Mouse (Mus musculus) forebrain, embryonic 12.5 days (tissue): ENCODE results near the gene Vcl. TPM values are rescaled to one million over a fixed set of nuclear protein-coding genes. Genes with fewer than 3 reads are reported as not detected.

Experiments
- ATAC-seq: fragments of 200-750 bp; cut with Nextera tagmentation; 2 replicates; pipeline ENCODE4 v1.8.0; 2017; ENCODE audit warnings: moderate TSS enrichment; ENCODE audit not compliant: low FRiP score
- H3K27ac ChIP-seq: fragments of 300-500 bp; sonication (generic); 2 replicates; pipeline ENCODE4 v1.5.1; 2016; ENCODE audit warnings: mild to moderate bottlenecking
- H3K27me3 ChIP-seq: fragments of 300-500 bp; sonication (generic); 2 replicates; pipeline ENCODE4 v1.6.1; 2016; ENCODE audit warnings: mild to moderate bottlenecking
- H3K36me3 ChIP-seq: fragments of 300-500 bp; sonication (generic); replicated peaks from 2 replicates; pipeline ENCODE4 v1.6.1; 2016; ENCODE audit warnings: mild to moderate bottlenecking
- H3K4me1 ChIP-seq: fragments of 300-500 bp; sonication (generic); 2 replicates; pipeline ENCODE4 v1.6.1; 2016
- H3K4me2 ChIP-seq: fragments of 300-500 bp; sonication (generic); 2 replicates; pipeline ENCODE4 v1.6.1; 2016; ENCODE audit warnings: mild to moderate bottlenecking, moderate library complexity
- H3K4me3 ChIP-seq: fragments of 300-500 bp; sonication (generic); replicated peaks from 2 replicates; pipeline ENCODE4 v1.5.1; 2016; ENCODE audit warnings: mild to moderate bottlenecking
- H3K9ac ChIP-seq: fragments of 300-500 bp; sonication (generic); 2 replicates; pipeline ENCODE4 v1.6.1; 2016; ENCODE audit warnings: mild to moderate bottlenecking
- H3K9me3 ChIP-seq: fragments of 300-500 bp; sonication (generic); 2 replicates; pipeline ENCODE4 v1.6.1; 2016
- WGBS: fragments of 180-500 bp; shearing (Covaris S2); methylation state at CpG from one replicate; pipeline ENCODE4 v1.1.7; 2016; 5-methylcytosine and 5-hydroxymethylcytosine counted together
- polyA plus RNA-seq: library from polyadenylated mRNA; unstranded; fragments of >200 nt; fragmentation: Nextera tagmentation; extraction: Ambion mirVana; gene quantifications from 2 replicates; pipeline ENCODE4 v1.2.1, GENCODE M21; 2016

Gene Vcl
- polyA plus RNA-seq, 1 experiment from 2014 or later = 21.4 TPM

GRCm38 (mm10) chr14:21078511-21078910 lies 149.3 kb downstream of the Vcl start:
- H3K27ac ChIP-seq = no peak overlapping the region
- H3K4me1 ChIP-seq = peaks cover 6% of the 10 kb centered on the region
- H3K9ac ChIP-seq = no peak overlapping the region
- no peaks in the 10 kb centered on the region for H3K27me3 ChIP-seq
- H3K9me3 ChIP-seq = no peaks in the 10 kb centered on the region
- no peaks in the 10 kb centered on the region for H3K36me3 ChIP-seq
- ATAC-seq = no peak
- H3K4me2 ChIP-seq = no peak overlapping the region
- H3K4me3 ChIP-seq = no peak overlapping the region

- 56% methylated on average over 1 of the region's 1 CpGs for WGBS
- H3K4me2 ChIP-seq = no peak overlapping the region
- no peak for ATAC-seq
Observed at GRCm38 (mm10) chr14:21082823-21083222, 153.6 kb downstream of the Vcl start.

More at GRCm38 (mm10) chr14:21082823-21083222, 153.6 kb downstream of the Vcl start:
- H3K27ac ChIP-seq = no peak overlapping the region
- no peaks in the 10 kb centered on the region for H3K27me3 ChIP-seq
- H3K9me3 ChIP-seq = no peaks in the 10 kb centered on the region
- H3K36me3 ChIP-seq = no peaks in the 10 kb centered on the region
- H3K4me1 ChIP-seq = no peaks in the 10 kb centered on the region; the same call in none of the 2 replicates
- H3K9ac ChIP-seq = no peak overlapping the region
- no peak overlapping the region for H3K4me3 ChIP-seq

Other genes starting within 250 kb of the Vcl start
- gene Fut11, start 234.4 kb upstream of the Vcl start, polyA plus RNA-seq = 20.5 and 23.3 TPM in 2 replicates
- 268 and 275 TPM in 2 replicates for gene Chchd1, start 226.4 kb upstream of the Vcl start, polyA plus RNA-seq
- 46.0 and 46.5 TPM in 2 replicates for gene Zswim8, start 221.8 kb upstream of the Vcl start, polyA plus RNA-seq
- gene Ndst2, start 194.8 kb upstream of the Vcl start, polyA plus RNA-seq = 22.3 and 24.5 TPM in 2 replicates
- gene Camk2g, start 135.3 kb upstream of the Vcl start, polyA plus RNA-seq = 54.1 and 60.4 TPM in 2 replicates
- gene Plau, start 92.7 kb upstream of the Vcl start, polyA plus RNA-seq = 0.10 and 0.15 TPM in 2 replicates
- 121 and 127 TPM in 2 replicates for gene Ap3m1, start 123.1 kb downstream of the Vcl start, polyA plus RNA-seq
- 107 and 117 TPM in 2 replicates for gene Adk, start 123.2 kb downstream of the Vcl start, polyA plus RNA-seq